Comparison of ENCODE assay signal across 11 mouse cellular contexts in genomic region chr5:110608941-110609340, GRCm38 (mm10).
"Had no signal": no experiment of that assay in that cellular context is flagged by ENCODE, and none has a peak within 500 bp of the region (broad histone marks: within the 10 kb centered on the region; RNA-seq: fewer than 3 reads in every experiment).

No protein-coding gene starts in this region.

- ATAC-seq: lung, postnatal 0 days had no signal

- H3K4me3 ChIP-seq: limb, embryonic 12.5 days; midbrain, embryonic 10.5 days had no signal

- H3K9ac ChIP-seq: limb, embryonic 12.5 days; liver, embryonic 14.5 days had no signal

- H3K27ac ChIP-seq: limb, embryonic 12.5 days; liver, embryonic 14.5 days; midbrain, embryonic 10.5 days had no signal

- H3K36me3 ChIP-seq: limb, embryonic 12.5 days; midbrain, embryonic 10.5 days had no signal

- DNase-seq: kidney, adult 18-20 months; kidney, postnatal 10 days; liver; lung, adult 2 months; lung, postnatal 4 days; right cerebral cortex, postnatal 4 days; thymus, postnatal 36 days had no signal

- H3K4me2 ChIP-seq: limb, embryonic 12.5 days had no signal

- H3K27me3 ChIP-seq: limb, embryonic 12.5 days had no signal

- H3K9me3 ChIP-seq: limb, embryonic 12.5 days; midbrain, embryonic 10.5 days had no signal
